In genomic region chr9:102981791-102982190, GRCm38 (mm10) we compare ENCODE assay signal across 29 mouse cellular contexts. TPM values are rescaled to one million over a fixed set of nuclear protein-coding genes. Genes with fewer than 3 reads are reported as not detected.
A peak's percentile ranks its signal among the peaks of the same experiment; 100 is the strongest.
DNase-seq lines count a peak whose midpoint lies in the region; TF ChIP-seq lines count a peak whose summit lies in the region.
"Had no signal": no experiment of that assay in that cellular context is flagged by ENCODE, and none has a peak within 500 bp of the region (broad histone marks: within the 10 kb centered on the region; RNA-seq: fewer than 3 reads in every experiment).

No protein-coding gene starts in this region.

- peak; percentile 47 for DNase-seq in gastrocnemius, adult 2 months
- no peak for DNase-seq in gastrocnemius, postnatal 25 days
- peak; percentile 30 for DNase-seq in kidney, adult 9 months
- no peak for DNase-seq in kidney, adult 11 months
- DNase-seq in lung, postnatal 10 days = peak; percentile 36
- no peak for DNase-seq in lung, postnatal 4 days
- DNase-seq in spleen, adult 12 weeks (ENCODE audit: low spot score) = no peak
- DNase-seq: adrenal gland, adult 8-10 months; adrenal gland, postnatal 25 days; B cell, adult 2 months; cerebellum, adult 11-12 months; cerebellum, adult 8-10 months; cerebellum, postnatal 10 days; cerebellum, postnatal 36 days; embryo, embryonic 11 days; gastrocnemius, postnatal 10 days; heart, postnatal 14 days; heart, postnatal 4 days had no signal

- no peak overlapping the region for H3K4me3 ChIP-seq in gastrocnemius, adult 2 months
- H3K4me3 ChIP-seq: embryonic facial prominence, embryonic 10.5 days; embryonic facial prominence, embryonic 13.5 days; erythroblast, embryonic 14.5 days; forebrain, embryonic 12.5 days; forebrain, embryonic 15.5 days; heart, adult 2 months; heart, embryonic 10.5 days; heart, embryonic 13.5 days; hindbrain, embryonic 15.5 days had no signal

- intact Hi-C loops in gastrocnemius, adult 2 months (cut with DNase I) = no loop called here

- no peak for TF ChIP-seq CTCF in gastrocnemius, adult 2 months (IDR thresholded peaks at IDR 0.05)

- H3K27ac ChIP-seq in gastrocnemius, adult 2 months = no peak overlapping the region
- H3K27ac ChIP-seq: embryonic facial prominence, embryonic 10.5 days; embryonic facial prominence, embryonic 13.5 days; forebrain, embryonic 12.5 days; forebrain, embryonic 15.5 days; heart, adult 2 months; heart, embryonic 10.5 days; heart, embryonic 13.5 days; hindbrain, embryonic 15.5 days had no signal

RNA-seq across cellular contexts. Expression of gene Slco2a1, which starts 6.7 kb away (rescaled TPM):
- under 1 TPM; 0.59 to 0.84 TPM for total RNA-seq in gastrocnemius, adult 2 months (2021)
- under 1 TPM; 0.77 to 0.80 TPM for total RNA-seq in gastrocnemius, postnatal 25 days (2021)
- total RNA-seq: CH12.LX; granulocyte monocyte progenitor cell, adult 5-6 weeks had no signal

Comparison
In these comparisons a context has a peak if more than half of its experiments do, and no peak if none do; other contexts are left out.
1. DNase-seq: peak in gastrocnemius, adult 2 months (single experiment), kidney, adult 9 months (single experiment) and lung, postnatal 10 days (single experiment); none in gastrocnemius, postnatal 25 days (single experiment), kidney, adult 11 months (single experiment), lung, postnatal 4 days (0 of 2) and spleen, adult 12 weeks (single experiment).